Mouse (Mus musculus) left cerebral cortex, postnatal 10 days (tissue): ENCODE results near the gene Scn1b. TPM values are rescaled to one million over a fixed set of nuclear protein-coding genes. Genes with fewer than 3 reads are reported as not detected.

ENCODE experiments used
- DNase-seq, 2 experiments: peaks; one replicate each; pipeline ENCODE4 v3.0.0; 2021 to 2022; ENCODE audit warnings: low spot score in 2 of 2, mixed read lengths in 1 of 2; ENCODE audit errors: extremely low spot score in 1 of 2
- intact Hi-C: fragments of 180-260 bp; cut with DNase I; formaldehyde crosslinking; loops from one replicate; pipeline ENCODE4 v1.15.1; 2025
- total RNA-seq, 2 experiments: library from RNA; stranded (reverse); gene quantifications; 2 replicates each; pipeline ENCODE4 v1.2.3; 2021

Gene Scn1b
- 100 to 1,000 TPM; 176 to 205 TPM for total RNA-seq

DNA sequence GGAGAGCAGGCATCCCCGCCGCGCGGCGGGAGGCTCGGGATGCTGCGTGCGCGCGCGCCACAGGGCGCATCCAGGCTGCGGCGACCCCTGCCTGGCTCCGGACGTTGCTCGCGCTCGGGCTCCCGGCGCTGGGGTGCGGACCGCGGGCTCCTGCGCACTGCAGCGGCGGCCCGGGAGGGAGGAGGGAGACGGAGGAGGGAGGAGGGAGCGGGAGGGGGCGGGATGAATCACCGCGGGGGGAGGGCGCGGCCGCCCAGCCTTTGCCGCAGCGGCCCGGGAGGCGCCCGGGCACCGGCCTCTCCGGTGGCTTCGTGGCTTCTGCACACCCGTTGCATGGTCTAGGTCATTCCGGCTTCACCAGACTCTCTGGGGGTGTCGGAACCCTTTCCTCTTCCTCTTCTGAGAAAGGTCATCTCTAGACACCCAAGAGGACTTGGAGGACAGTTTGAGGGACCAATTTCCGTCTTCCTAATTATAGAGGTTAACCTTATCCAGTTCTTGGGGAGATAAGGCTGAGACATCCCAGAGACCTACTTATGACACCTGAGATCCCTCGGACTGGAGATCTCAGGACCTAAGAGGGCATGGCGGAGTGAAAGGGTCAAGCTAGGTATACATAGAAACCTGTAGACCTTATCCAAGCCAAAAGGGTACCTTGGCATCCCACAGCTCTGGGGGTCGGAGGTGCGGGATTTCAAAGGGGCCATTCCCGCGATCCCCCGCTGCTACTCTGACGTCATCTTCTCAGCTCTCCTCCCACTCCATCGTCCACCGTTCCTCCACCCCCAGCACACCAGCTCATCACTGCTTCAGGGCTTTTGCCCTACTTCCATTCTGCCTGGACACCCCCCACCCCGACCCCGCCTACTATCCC, at the start of gene Scn1b:
TSS of gene Scn1b (minus strand) at position 153 of the 874 bp plus-strand sequence.
- peak in 1 of 2 experiments; percentile 85 for DNase-seq
- intact Hi-C loops = no loop called here

DNA sequence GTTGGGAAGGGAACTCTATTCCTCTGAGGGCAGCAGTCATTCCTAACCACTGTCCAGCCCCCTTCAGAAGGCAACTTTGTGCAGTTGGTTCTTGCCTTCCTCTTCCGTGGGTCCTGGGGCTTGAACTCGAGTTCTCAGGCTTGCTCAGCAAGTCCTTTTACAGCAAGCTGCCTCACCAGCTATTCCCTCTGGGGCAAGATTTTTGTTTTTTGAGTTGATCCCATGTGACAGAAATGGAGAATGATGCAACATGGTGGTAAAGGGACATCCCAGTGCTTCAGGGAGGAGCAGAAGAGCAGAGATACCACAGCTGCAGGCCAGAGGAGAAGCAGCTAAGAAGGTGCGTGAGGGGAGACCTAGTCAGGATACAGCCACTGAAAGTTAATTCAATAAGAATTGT, 48.3 kb upstream of the Scn1b start:
- intact Hi-C loops = loop anchor here (5.0 kb wide), 1 partner anchor 33 kb away; no protein-coding TSS in a partner anchor
- no peak for DNase-seq

DNA sequence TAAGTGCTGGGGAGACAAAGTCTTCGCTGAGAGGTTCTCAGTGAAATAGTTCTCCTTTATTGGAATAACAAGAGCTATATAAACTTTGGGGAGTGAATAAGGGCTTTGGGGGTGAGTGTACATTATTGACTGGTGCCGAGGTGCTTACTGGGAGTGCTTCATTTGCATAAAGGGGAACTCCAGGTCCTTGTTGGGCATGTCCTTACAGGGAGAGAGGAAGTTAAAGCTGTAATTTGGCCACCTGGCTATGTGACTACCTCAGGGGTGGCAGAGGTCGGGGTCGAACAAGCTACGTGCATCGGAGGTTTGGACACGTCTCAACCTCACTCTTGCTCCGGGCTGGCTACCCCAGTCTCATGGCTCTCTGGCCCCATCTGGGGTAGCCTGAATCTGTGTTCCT, 47.7 kb upstream of the Scn1b start:
- no peak for DNase-seq
- intact Hi-C loops = no loop called here

GRCm38 (mm10) chr7:31172238-31172637, 45.4 kb upstream of the Scn1b start:
- intact Hi-C loops = no loop called here

DNA sequence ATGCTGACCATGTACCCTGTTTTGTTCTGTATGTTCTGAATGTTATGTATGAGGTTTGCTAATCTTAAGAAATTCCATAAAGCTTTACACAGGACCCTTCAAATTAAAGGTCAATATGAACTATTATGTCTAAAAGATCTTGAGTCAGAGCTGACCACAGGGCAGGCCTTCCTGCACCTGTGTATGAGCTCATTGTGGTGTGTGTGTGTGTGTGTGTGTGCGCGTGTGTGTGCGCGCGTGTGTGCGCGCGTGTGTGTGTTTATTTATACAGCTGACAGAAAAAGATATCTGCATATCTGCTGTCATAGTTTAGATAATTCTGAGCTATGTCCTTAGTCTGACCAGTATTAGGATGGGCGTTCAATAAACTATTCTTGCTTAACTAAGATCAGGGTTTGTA, 43.7 kb upstream of the Scn1b start:
- intact Hi-C loops = no loop called here
- DNase-seq = no peak

More at GRCm38 (mm10) chr7:31172238-31172637, 45.4 kb upstream of the Scn1b start:
- DNase-seq = no peak

DNA sequence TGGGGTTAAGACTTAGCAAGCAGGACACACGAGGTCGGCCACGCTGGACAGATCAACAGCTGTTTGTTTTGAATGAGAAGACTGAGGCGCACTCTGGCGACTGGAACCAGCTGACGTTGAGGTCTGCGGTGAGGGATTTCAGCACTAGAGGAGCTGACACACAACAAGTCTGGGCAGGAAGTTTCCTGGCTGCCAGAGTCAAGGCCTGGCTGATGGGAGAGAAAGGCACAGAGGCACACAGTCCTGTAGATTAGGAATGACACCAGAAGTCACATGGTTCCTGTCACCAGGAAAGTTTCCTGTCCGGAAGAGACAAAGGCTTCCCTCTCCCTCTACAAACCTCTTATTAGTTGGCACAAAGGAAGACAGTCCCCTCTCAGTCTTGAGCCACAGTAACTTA, 41.6 kb upstream of the Scn1b start:
- DNase-seq = no peak
- intact Hi-C loops = no loop called here

- intact Hi-C loops = no loop called here
- no peak for DNase-seq
Measured at GRCm38 (mm10) chr7:31164748-31165147, 37.9 kb upstream of the Scn1b start.

- peak in 1 of 2 experiments; percentile 4 for DNase-seq
- intact Hi-C loops = no loop called here
Measured at GRCm38 (mm10) chr7:31163666-31164577, 37.1 kb upstream of the Scn1b start.

- intact Hi-C loops = no loop called here
- peak in 1 of 2 experiments; percentile 12 for DNase-seq
Measured at GRCm38 (mm10) chr7:31162324-31162723, 35.5 kb upstream of the Scn1b start.

DNA sequence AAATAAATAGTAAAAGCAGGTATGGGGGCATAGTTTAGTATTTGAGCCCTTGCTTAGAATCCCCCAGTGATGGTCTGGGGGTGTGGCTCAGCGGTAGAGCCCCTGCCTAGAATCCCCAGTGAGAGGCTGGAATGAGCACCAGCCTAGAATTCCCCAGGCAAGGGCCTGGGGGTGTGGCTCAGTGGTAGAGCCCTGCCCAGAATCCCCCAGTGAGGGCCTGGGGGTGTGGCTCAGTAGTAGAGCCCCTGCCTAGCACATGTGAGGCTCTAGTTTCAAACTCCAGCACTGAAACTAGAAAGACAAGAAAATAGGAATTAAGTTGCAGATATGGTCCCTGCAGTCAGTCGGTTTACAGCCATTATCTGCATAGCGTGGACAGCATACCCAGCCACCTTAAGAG, 35.0 kb upstream of the Scn1b start:
- DNase-seq = peak in 1 of 2 experiments; percentile 14
- intact Hi-C loops = no loop called here

- no peak for DNase-seq
- intact Hi-C loops = no loop called here
Measured at GRCm38 (mm10) chr7:31161246-31161645, 34.4 kb upstream of the Scn1b start.

GRCm38 (mm10) chr7:31160763-31161162, 34.0 kb upstream of the Scn1b start:
- intact Hi-C loops = no loop called here
- DNase-seq = no peak

- no peak for DNase-seq
- intact Hi-C loops = no loop called here
Measured at GRCm38 (mm10) chr7:31156034-31156928, 29.5 kb upstream of the Scn1b start.

- DNase-seq = no peak
- intact Hi-C loops = no loop called here
Measured at GRCm38 (mm10) chr7:31155296-31156033, 28.7 kb upstream of the Scn1b start, which contains the start of gene Gramd1a. Gramd1a (minus strand) TSS chr7:31155896.

DNA sequence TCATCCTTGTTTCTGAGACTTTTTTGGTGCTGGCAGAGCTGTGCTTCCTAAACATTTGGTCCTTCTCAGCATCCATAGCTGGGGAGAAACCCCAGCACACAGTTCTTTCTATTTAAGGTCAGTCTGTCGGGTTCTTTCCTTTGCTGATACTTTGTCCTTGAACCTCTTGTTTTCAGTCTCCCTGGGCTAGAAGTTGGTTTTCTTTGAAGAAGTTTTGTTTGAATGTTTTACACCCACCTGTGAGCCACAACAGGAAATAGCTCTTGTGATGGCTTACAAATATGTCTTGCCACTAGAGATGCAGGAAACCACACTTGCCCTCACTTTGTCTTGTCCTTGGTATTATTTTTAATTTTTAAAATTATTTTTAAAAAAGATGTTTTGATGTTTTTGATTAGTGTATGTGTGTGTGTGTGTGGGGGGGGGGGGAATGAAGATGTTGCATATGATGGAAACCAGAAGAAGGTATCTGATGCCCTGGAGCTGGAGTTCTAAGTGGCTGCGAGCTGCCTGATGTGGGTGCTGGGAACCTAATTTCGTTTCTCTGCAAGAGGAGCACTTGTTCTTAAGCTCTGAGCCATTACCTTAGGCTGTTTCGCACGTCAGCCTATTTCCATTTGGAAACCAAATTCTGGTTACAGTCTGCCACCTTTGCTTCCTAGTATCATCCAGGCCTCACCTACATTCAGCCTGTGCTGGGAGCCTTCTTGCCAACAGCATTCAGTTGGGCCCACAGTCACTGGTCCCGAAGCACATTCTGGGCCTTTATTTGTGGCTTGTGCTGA, 26.9 kb upstream of the Scn1b start:
- intact Hi-C loops = no loop called here
- no peak for DNase-seq

- intact Hi-C loops = no loop called here
- peak in 1 of 2 experiments; percentile 88 for DNase-seq
Measured at GRCm38 (mm10) chr7:31151301-31152241, 24.8 kb upstream of the Scn1b start.
